Mouse (Mus musculus): Measurements from ENCODE around the gene Gm10382.
A peak's percentile ranks its signal among the peaks of the same experiment; 100 is the strongest.
"Not testable (repeated sequence)": the region's sequence is repeated elsewhere in the genome, so short reads cannot be mapped to it uniquely, and the experiment has no call there.

Gm10382 gene

GRCm38 (mm10) chr5:125393622-125394603, 4.8 kb downstream of the Gm10382 start:
- DNase-seq: peak; percentile 86

GRCm38 (mm10) chr5:125395008-125395407, 5.9 kb downstream of the Gm10382 start:
- no peak for DNase-seq

- DNase-seq: no peak
Observed at GRCm38 (mm10) chr5:125400903-125401302, 11.8 kb downstream of the Gm10382 start.

- DNase-seq: no peak
Observed at GRCm38 (mm10) chr5:125402476-125402875, 13.4 kb downstream of the Gm10382 start.

- DNase-seq: no peak
Observed at GRCm38 (mm10) chr5:125402991-125403390, 13.9 kb downstream of the Gm10382 start.

- DNase-seq: peak; percentile 79
Observed at GRCm38 (mm10) chr5:125403481-125404465, 14.7 kb downstream of the Gm10382 start.

- DNase-seq: no peak
Observed at GRCm38 (mm10) chr5:125404536-125404902, 15.4 kb downstream of the Gm10382 start.

- no peak for DNase-seq
Observed at GRCm38 (mm10) chr5:125404903-125405545, 15.9 kb downstream of the Gm10382 start.

- DNase-seq: peak; percentile 94
Observed at GRCm38 (mm10) chr5:125405546-125406248, 16.6 kb downstream of the Gm10382 start.

GRCm38 (mm10) chr5:125406322-125407016, 17.3 kb downstream of the Gm10382 start:
- DNase-seq: no peak

GRCm38 (mm10) chr5:125407020-125407830, 18.1 kb downstream of the Gm10382 start:
- DNase-seq: no peak

GRCm38 (mm10) chr5:125407910-125408575, 18.9 kb downstream of the Gm10382 start:
- DNase-seq: no peak

GRCm38 (mm10) chr5:125408842-125409241, 19.7 kb downstream of the Gm10382 start:
- DNase-seq: peak; percentile 87

GRCm38 (mm10) chr5:125409348-125410090, 20.4 kb downstream of the Gm10382 start:
- DNase-seq: peak; percentile 42

GRCm38 (mm10) chr5:125411972-125412530, 22.9 kb downstream of the Gm10382 start:
- peak; percentile 80 for DNase-seq

- not testable (repeated sequence) for DNase-seq
Observed at GRCm38 (mm10) chr5:125412536-125412935, 23.4 kb downstream of the Gm10382 start.

GRCm38 (mm10) chr5:125413763-125414162, 24.6 kb downstream of the Gm10382 start:
- no peak for DNase-seq

- no peak for DNase-seq
Observed at GRCm38 (mm10) chr5:125416183-125416582, 27.1 kb downstream of the Gm10382 start.

GRCm38 (mm10) chr5:125418636-125419035, 29.5 kb downstream of the Gm10382 start:
- no peak for DNase-seq
